Mouse (Mus musculus) spleen, postnatal 36 days (tissue): ENCODE data around the gene Gm29735.
"Not testable (repeated sequence)": the region's sequence is repeated elsewhere in the genome, so short reads cannot be mapped to it uniquely, and the experiment has no call there.

Source experiments
- DNase-seq, 2 experiments: peaks; one replicate each; pipeline ENCODE4 v3.0.0; 2022; ENCODE audit warnings: low spot score in 2 of 2, mixed read lengths in 1 of 2

Gene Gm29735

DNA sequence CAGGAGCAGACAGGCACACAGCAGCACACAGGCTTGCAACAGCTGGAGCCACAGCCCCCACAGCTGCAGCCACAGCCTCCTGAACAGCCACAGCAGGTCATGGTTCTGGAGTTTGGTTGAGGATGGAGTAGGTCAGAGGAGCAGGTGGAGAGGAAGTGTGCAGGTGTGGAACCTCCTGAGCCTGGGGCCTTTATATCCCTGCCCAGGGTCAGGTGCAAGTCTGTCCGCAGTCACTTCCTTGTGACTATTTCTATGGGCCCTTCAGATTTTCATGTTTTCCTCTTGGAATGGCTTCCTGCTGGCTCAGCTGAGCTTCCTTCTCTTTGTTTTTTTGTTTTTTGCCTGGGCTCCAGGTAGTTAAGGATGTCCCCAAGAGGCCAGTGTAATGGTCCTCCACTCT is 36.3 kb downstream of the Gm29735 start, which contains the start of gene Gm45618:
TSS of gene Gm45618 (minus strand) at position 101 of the 400 bp plus-strand sequence.
- not testable (repeated sequence) for DNase-seq

DNA sequence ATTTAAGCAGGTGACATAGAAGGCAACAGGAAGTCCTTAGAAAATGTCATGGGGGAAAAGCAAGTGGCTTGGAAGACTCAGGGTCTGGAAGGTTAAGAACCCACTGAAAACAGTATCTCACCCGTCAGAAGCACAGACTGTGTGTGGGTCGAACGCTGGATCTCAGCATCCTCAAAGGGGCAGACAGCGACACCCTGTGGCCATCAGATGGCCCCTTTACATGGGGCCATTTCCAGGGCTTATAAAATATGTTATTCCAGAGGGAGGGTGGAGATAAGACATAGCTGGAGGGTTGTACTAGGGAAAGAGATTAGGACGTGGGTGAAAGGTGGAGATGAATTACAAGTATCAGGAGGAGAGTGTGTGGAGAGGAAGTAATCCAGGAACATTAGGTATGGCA is 37.3 kb downstream of the Gm29735 start:
- DNase-seq: no peak
